Mouse (Mus musculus): Measurements from ENCODE around the gene Cdkn2d.
"Not testable (repeated sequence)": the region's sequence is repeated elsewhere in the genome, so short reads cannot be mapped to it uniquely, and the experiment has no call there.

DNA sequence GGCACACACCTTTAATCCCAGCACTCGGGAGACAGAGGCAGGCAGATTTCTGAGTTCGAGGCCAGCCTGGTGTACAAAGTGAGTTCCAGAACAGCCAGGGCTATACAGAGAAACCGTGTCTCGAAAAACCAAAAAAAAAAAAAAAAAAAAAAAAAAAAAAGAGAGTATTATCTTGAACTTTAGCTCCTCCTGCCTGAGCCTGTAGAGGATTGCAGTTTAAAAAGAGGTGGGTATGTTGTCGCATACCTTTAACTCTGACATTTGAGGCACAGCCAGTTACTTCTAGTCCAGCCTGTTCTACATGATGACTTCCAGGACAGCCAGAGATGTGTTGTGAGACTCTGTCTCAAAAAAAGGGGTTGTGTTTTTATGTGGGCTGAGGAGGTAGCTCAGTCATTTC is 21.6 kb downstream of the Cdkn2d start:
- TF ChIP-seq CTCF (IDR thresholded peaks at IDR 0.05; ENCODE audit: control insufficient read depth, insufficient read depth, insufficient replicate concordance, low read depth, low read length); POLR2A (IDR thresholded peaks at IDR 0.05; ENCODE audit: control insufficient read depth, low read depth, low read length): not testable (repeated sequence)

All from testis, adult 2 months (tissue).